Mouse (Mus musculus) large intestine, adult 2 months (tissue): ENCODE results near the gene Tmem126b. TPM values are rescaled to one million over a fixed set of nuclear protein-coding genes. Genes with fewer than 3 reads are reported as not detected.

ENCODE experiments used
- DNase-seq: peaks from one replicate; pipeline ENCODE4 v3.0.0-alpha.2; 2012; ENCODE audit warnings: low read depth, low spot score
- WGBS: fragments of 180-500 bp; shearing (Covaris S2); methylation state at CpG from one replicate; pipeline ENCODE4 v1.1.7; 2018; 5-methylcytosine and 5-hydroxymethylcytosine counted together
- polyA plus RNA-seq: library from polyadenylated mRNA; depleted of rRNA; stranded (reverse); fragments of >200 nt; gene quantifications from 2 replicates; pipeline ENCODE4 v1.2.3, GENCODE M21; 2012; rRNA removed

The Tmem126b gene
- polyA plus RNA-seq, result 8.4 and 8.6 TPM in 2 replicates

GRCm38 (mm10) chr7:90475793-90476312, at the start of gene Tmem126b:
Gene Tmem126b, minus strand, starts transcription at chr7:90476001.
- under 1% methylated on average over 36 of the region's 36 CpGs for WGBS
- DNase-seq, result peak; percentile 94

GRCm38 (mm10) chr7:90512293-90512692, 36.5 kb upstream of the Tmem126b start:
- DNase-seq, result peak; percentile 10

GRCm38 (mm10) chr7:90508124-90508523, 32.3 kb upstream of the Tmem126b start:
- WGBS, result 57% methylated on average over 3 of the region's 3 CpGs
- DNase-seq, result no peak

GRCm38 (mm10) chr7:90482607-90483006, 6.8 kb upstream of the Tmem126b start:
- 82% methylated on average over 2 of the region's 2 CpGs for WGBS
- DNase-seq, result no peak

GRCm38 (mm10) chr7:90476313-90477245, 778 bp upstream of the Tmem126b start, which contains the start of gene Dlg2:
Gene Dlg2, plus strand, starts transcription at chr7:90476672.
- no peak for DNase-seq
- WGBS, result 1% methylated on average over 32 of the region's 32 CpGs

GRCm38 (mm10) chr7:90473511-90473910, 2.3 kb downstream of the Tmem126b start:
- DNase-seq, result no peak
- 29% methylated on average over 2 of the region's 2 CpGs for WGBS

- 95% methylated on average over 5 of the region's 5 CpGs for WGBS
Observed at GRCm38 (mm10) chr7:90461441-90461840, 14.4 kb downstream of the Tmem126b start.

GRCm38 (mm10) chr7:90460930-90461329, 14.9 kb downstream of the Tmem126b start:
- no peak for DNase-seq

More at GRCm38 (mm10) chr7:90461441-90461840, 14.4 kb downstream of the Tmem126b start:
- DNase-seq, result no peak

DNA sequence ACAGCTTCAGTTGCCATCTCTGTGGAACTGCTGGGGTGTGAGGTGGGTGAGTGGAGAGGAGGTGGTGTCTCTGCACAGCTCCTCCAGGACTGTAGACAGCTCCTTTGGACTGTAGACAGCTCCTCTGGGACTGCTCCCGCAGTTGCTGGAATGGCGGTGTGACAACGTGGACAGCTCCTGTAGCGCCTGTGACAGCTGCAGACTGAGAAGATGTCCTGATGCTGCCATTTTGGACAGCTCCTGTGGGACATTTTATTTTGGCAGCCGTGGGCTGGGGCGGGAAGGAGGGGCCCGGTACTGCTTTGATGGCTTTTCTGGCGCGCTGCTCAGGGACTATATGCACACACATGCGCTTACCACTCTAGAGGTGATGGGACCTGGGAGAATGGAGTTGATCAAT, 15.5 kb downstream of the Tmem126b start:
- 40% methylated on average over 10 of the region's 10 CpGs for WGBS
- DNase-seq, result no peak

More at GRCm38 (mm10) chr7:90460930-90461329, 14.9 kb downstream of the Tmem126b start:
- WGBS, result 15% methylated on average over 14 of the region's 14 CpGs

GRCm38 (mm10) chr7:90457517-90457916, 18.3 kb downstream of the Tmem126b start:
- no peak for DNase-seq
- WGBS, result 7% methylated on average over 10 of the region's 10 CpGs

DNA sequence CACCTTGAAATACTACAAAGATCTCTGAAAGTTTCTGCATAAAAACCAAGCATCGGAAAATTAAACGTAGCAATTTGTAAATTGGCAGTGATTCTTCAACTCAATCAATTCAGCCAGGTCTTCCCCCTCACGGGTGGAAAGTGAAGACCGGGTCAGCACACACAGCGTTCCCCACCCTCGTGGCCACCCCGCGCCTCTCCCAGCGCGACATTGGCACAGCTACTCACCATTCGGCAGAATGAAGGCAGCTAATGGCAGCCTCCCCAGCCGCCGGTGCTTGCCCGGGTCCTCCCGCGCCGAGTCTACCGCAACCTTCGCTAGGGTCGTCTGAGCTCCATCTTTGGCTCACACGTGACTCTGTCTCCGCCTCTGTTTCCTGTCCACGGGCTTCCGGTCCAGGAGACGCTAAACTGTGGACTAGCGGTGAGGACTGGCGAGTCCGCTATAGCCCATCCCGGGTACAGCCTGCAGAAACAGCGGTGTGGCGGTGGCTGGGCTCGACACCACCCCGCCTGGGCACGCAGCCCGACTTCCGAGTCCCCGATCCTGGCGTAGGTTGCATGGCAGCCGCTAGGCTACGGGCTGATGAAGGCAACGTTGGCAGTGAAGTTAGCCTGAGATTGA, 18.8 kb downstream of the Tmem126b start, which contains the start of gene Tmem126a:
Tmem126a (minus strand) TSS at position 385 of the 624 bp plus-strand sequence.
- DNase-seq, result peak; percentile 78
- WGBS, result under 1% methylated on average over 41 of the region's 41 CpGs

DNA sequence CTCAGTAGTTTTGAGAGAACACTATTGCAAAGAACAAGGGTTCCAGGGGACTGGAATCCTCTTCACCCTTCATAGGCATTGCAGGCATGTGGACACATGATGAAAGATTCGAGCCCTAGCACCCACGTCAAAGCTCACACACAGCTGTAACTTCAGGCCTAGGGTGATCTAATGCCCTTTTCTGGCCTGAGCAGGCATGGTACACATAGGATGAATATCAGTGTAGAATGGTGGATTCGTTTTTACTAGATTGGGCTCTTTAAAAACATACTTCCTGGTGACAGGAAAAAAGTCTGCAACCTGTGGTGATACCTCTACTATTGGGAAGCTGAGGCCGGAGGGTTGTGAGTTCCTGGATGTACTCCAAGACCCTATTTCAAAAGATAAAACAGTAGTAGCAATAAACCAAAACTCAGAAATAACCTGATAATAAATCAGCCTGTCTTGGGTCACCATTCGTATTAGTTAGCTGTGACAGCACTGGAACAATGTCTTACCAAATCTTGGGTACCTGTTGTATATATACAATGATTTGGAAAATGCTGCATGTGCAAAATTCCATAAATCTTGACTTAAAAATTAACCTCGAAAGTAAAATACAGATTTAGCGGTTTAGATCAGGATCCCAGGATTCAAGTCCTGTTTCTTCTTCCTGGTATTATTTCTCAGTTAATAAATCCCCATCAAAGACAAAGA, 19.5 kb downstream of the Tmem126b start:
- 5% methylated on average over 7 of the region's 7 CpGs for WGBS
- no peak for DNase-seq

GRCm38 (mm10) chr7:90444206-90444605, 31.6 kb downstream of the Tmem126b start:
- no peak for DNase-seq
- WGBS, result under 1% methylated on average over 6 of the region's 6 CpGs

DNA sequence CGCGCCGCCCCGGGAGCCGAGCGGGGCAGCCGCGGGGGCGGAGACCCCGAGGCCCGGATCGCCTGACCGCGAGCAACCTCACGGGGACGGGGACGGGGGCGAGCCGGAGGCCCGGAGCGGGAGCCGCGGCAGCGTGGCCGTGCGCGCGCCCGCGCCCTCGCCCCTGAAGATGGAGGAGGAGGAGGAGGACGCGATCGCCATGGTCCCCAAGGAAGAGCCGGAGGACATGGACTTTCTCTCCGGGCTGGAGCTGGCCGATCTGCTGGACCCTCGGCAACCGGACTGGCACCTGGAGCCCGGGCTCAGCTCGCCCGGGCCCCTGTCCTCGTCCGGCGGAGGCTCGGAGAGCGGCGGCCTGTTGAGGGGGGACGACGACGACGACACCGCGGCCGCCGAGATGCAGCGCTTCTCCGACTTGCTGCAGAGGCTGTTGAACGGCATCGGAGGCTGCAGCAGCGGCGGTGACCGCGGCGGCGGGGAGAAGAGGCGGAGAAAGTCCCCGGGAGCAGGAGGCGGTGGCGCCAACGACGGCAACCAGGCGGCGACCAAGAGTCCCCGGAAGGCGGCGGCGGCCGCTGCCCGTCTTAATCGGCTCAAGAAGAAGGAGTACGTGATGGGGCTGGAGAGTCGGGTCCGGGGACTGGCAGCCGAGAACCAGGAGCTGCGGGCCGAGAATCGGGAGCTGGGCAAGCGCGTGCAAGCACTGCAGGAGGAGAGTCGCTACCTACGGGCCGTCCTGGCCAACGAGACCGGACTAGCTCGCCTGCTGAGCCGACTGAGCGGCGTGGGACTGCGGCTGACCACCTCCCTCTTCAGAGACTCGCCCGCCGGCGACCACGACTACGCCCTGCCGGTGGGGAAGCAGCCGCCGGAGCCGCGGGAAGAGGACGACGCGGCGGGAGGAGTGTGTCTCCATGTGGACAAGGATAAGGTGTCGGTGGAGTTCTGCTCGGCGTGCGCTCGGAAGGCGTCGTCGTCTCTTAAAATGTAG, 32.4 kb downstream of the Tmem126b start:
- under 1% methylated on average over 123 of the region's 123 CpGs for WGBS
- no peak for DNase-seq

GRCm38 (mm10) chr7:90442518-90443080, 33.2 kb downstream of the Tmem126b start, which contains the start of gene Crebzf:
Gene Crebzf, plus strand, starts transcription at chr7:90442729.
- WGBS, result under 1% methylated on average over 54 of the region's 54 CpGs
- DNase-seq, result peak; percentile 92

DNA sequence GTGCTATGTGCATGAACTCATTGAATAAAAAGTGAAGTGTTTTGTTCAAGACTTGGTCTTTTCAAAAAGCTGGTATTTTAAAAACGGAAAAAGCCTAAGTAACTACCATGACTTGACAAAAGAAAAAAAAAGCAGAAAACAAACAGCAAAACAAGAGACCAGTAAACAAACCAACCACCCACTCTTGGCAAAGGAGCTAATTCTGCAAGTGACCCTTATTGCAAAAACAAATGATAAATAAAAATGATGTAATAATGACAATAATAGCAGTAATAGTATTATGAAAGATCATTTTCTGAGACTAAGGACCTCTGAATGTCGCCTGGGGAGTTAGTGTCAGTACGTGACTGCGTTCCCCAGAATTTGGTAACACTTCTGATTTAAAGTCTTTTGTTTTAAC, 33.7 kb downstream of the Tmem126b start:
- DNase-seq, result no peak
- WGBS, result 12% methylated on average over 4 of the region's 4 CpGs

GRCm38 (mm10) chr7:90440044-90440443, 35.8 kb downstream of the Tmem126b start:
- 86% methylated on average over 4 of the region's 4 CpGs for WGBS

GRCm38 (mm10) chr7:90432221-90432620, 43.6 kb downstream of the Tmem126b start:
- no peak for DNase-seq

More at GRCm38 (mm10) chr7:90440044-90440443, 35.8 kb downstream of the Tmem126b start:
- no peak for DNase-seq
